Mouse (Mus musculus) cerebellum, adult 2 months (tissue): Measurements from ENCODE around the gene Fam71f1. TPM values are rescaled to one million over a fixed set of nuclear protein-coding genes. Genes with fewer than 3 reads are reported as not detected.

Experiments used
- DNase-seq, 2 experiments: peaks; one replicate each; pipeline ENCODE4 v3.0.0; 2021
- H3K27ac ChIP-seq: fragments of 200-500 bp; 2 replicates; pipeline ENCODE4 v1.5.1; 2012; ENCODE audit warnings: low read length, control low read depth, inconsistent platforms; ENCODE audit not compliant: insufficient read depth
- H3K27me3 ChIP-seq: fragments of 200-500 bp; 2 replicates; pipeline ENCODE4 v1.6.1; 2012; ENCODE audit warnings: inconsistent platforms, mild to moderate bottlenecking, low read length, moderate library complexity; ENCODE audit not compliant: control insufficient read depth, insufficient read depth
- H3K4me1 ChIP-seq: fragments of 200-500 bp; 2 replicates; pipeline ENCODE4 v1.6.1; 2011; ENCODE audit warnings: low read length; ENCODE audit not compliant: control insufficient read depth, insufficient read depth
- H3K4me3 ChIP-seq: fragments of 200-500 bp; replicated peaks from 2 replicates; pipeline ENCODE3; 2011; ENCODE audit warnings: mild to moderate bottlenecking, low read depth, low read length, control low read depth; ENCODE audit not compliant: insufficient read depth
- CTCF ChIP-seq: fragments of 200-500 bp; IDR thresholded peaks from 2 replicates; pipeline ENCODE4 v1.5.1; 2011; ENCODE audit warnings: low read depth, mild to moderate bottlenecking, control low read depth, low read length, moderate library complexity, borderline replicate concordance; ENCODE audit not compliant: insufficient read depth
- POLR2A ChIP-seq: fragments of 200-500 bp; IDR thresholded peaks from 2 replicates; pipeline ENCODE4 v1.6.1; 2011; ENCODE audit warnings: low read length, control low read depth, borderline replicate concordance; ENCODE audit not compliant: insufficient read depth
- WGBS: fragments of 180-500 bp; shearing (Covaris S2); methylation state at CpG from one replicate; pipeline ENCODE4 v1.1.7; 2018; 5-methylcytosine and 5-hydroxymethylcytosine counted together
- polyA plus RNA-seq: library from polyadenylated mRNA; depleted of rRNA; stranded (reverse); fragments of >200 nt; gene quantifications from 2 replicates; pipeline ENCODE4 v1.2.3, GENCODE M21; 2012; rRNA removed

Fam71f1 gene
- polyA plus RNA-seq: not detected in 2 replicates

DNA sequence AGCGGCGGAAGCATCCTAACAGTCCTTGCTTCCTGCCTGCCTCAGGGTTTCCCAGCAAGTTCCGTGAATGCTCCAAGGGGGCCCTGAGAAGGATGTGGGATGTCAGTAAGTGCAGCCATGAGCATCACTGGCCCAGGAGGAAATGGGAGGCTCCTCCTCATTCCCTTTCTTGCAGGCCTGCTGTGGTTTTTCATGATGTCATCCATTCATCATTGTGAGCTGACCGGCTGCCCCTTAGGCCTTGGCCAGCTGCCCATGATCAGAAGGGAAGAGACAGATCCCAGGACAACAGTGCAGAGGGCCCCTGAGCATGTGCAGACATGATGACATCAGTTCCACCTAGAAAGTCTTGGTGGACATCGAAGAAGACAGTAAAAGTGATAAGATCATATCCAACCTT lies at the start of gene Fam71f1:
Fam71f1 (plus strand) TSS at position 262 of the 400 bp plus-strand sequence.
- DNase-seq: no peak
- H3K4me3 ChIP-seq: no peak within 1 kb of the TSS
- no peak within 1 kb of the TSS for H3K27ac ChIP-seq
- no peaks in the 10 kb centered on the region for H3K27me3 ChIP-seq
- TF ChIP-seq CTCF: no peak
- TF ChIP-seq POLR2A: no peak
- no peaks in the 10 kb centered on the region for H3K4me1 ChIP-seq
- WGBS: 67% methylated on average over 5 of the region's 5 CpGs

DNA sequence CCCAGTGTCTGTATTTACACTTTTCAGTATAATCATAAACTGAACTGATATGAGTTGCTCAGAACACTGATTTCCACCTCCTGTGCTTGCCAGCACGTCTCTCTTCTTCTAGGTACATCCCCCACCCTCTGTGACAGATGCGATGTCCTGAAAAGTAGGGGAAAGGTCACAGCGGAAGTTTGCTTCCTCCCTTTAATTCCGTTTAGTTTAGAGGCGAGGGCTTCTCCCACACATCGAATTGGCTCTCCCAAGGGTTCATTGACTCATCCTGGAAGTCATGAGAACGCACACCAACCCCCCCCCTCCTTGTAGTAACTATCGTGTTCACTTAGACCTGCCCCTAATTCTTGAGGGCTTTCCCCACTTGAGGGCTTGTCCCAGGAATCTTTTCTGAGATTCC lies 48.0 kb upstream of the Fam71f1 start:
- H3K4me1 ChIP-seq: no peaks in the 10 kb centered on the region
- H3K27me3 ChIP-seq: no peaks in the 10 kb centered on the region
- no peak overlapping the region for H3K27ac ChIP-seq
- no peak for DNase-seq
- TF ChIP-seq POLR2A (no peak), CTCF (no peak)
- H3K4me3 ChIP-seq: no peak overlapping the region
- 18% methylated on average over 8 of the region's 8 CpGs for WGBS

DNA sequence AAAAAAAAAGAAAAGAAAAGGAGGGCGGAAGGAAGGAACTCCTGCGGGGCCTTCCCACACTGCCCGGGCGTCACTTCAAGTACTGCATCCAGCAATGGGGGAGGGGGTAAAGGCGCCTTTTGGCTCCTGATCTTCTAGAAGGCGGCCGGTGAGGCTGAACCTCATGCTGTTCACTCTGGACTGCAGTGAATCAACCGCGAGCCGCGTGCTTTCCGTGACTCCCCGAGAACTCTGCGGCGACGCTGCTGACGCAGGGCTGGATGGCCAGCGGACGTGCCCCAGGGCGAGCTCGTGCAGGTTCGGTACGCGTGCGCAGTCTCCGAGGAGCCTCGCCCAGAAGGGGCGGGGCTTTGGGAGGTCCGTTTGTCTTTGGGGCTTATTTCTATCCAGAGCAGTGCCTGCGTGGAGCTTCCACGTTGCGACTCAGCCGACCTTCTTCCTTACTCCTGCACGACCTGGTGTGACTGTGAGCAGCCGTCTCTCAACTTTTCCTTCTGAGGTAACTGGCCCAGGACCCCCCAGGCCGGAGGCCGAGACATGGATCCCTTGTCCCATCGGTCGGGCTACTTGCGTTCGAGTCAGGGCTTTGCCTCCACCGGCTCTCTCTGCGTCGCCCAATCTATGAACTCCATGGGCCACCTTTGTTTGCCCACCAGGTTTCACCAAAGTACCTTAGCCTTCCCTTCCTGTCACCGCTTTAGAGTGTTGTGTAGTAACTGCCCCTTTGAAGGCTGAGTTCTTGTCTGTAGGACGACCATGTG lies 46.4 kb upstream of the Fam71f1 start, which contains the start of gene Hilpda:
Hilpda (plus strand) TSS at position 177 of the 761 bp plus-strand sequence.
- WGBS: under 1% methylated on average over 46 of the region's 46 CpGs
- H3K4me3 ChIP-seq: peak within 1 kb of the TSS; percentile 76
- no peaks in the 10 kb centered on the region for H3K4me1 ChIP-seq
- peak; percentile 83; the same call in 1 of the 2 replicates for TF ChIP-seq POLR2A
- TF ChIP-seq CTCF: no peak
- H3K27me3 ChIP-seq: no peaks in the 10 kb centered on the region
- H3K27ac ChIP-seq: peak within 1 kb of the TSS; percentile 5; the same call in 1 of the 2 replicates
- peak; percentile 91 for DNase-seq

DNA sequence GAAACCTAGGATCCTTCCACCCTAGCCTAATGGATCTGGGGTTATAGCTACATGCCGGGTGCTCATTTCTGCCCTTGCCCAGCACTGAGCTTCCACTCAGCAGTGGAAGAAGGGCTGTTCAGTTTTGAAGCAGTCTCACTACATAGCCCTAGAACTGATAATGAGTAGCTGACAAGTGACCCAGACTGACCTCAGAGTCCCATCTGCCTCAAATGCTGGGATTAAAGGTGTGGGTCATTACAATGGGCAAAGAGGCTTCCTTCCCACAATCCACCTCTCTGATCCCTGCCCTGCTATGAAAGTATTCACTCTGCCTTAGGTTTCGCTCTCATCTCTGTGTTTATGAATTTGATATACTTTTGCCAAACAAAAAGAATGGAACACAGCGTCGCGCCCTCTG lies 42.2 kb upstream of the Fam71f1 start:
- TF ChIP-seq POLR2A (no peak), CTCF (no peak)
- no peaks in the 10 kb centered on the region for H3K27me3 ChIP-seq
- 92% methylated on average over 5 of the region's 5 CpGs for WGBS
- no peaks in the 10 kb centered on the region for H3K4me1 ChIP-seq
- H3K27ac ChIP-seq: no peak overlapping the region
- no peak overlapping the region for H3K4me3 ChIP-seq
- DNase-seq: no peak

DNA sequence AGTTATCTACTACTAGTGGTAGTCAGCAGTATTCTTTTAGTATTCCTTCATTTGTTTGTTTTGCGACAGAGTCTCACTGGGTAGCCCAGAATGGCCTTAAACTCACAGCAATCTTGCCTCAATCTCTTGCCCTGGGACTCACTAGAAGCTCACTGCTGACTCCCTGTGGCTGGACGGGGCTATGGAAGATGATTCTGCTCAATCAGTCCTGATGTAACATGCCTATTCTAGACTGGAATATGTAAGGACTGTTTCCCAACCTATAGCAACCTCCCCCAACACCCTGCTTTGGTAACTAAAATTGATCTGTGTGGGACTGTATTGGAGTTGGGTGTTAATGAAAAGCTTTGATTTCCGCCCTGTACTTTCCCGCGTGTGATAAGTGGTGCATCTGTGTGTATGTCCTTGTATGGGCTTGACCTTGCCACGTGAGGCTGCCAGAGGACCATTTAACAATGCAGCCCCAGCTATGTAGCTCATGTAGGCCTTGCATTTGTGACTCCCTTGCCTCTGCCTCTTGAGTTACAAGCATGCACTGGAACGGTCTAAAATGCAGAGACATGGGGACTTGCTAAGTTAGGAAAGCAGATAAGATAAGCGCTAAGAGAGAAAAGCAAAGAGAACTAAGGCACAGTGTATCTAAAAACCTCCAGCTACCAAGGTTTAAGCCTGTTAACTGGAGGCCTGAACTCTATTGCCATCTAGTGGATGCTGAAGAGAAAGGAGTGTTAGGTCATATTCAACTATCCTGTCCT lies 40.2 kb upstream of the Fam71f1 start:
- Histone ChIP-seq H3K27me3 (no peaks in the 10 kb centered on the region), H3K27ac (no peak overlapping the region), H3K4me3 (no peak overlapping the region), H3K4me1 (no peaks in the 10 kb centered on the region)
- DNase-seq: peak; percentile 23 to 61
- TF ChIP-seq POLR2A: no peak
- TF ChIP-seq CTCF: peak; percentile 42; the same call in 1 of the 2 replicates
- 31% methylated on average over 8 of the region's 8 CpGs for WGBS

DNA sequence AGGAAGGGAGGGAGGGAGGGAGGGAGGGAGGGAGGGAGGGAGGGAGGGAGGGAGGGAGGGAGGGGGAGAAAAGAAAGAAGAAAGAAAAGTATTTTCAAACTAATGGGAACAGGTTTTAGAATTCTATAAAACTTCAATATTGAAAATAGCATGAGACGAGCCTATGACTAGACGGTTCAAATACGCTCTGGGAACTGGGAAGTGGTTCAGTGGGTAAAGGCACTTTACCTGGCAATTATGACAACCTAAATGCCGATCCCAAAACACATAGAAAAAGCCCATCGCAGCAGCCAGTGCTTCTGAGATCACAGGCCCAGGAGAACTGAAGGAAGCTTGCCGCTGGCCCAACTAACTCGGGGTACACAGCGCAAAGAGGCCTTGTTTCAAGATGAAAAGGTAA lies 39.6 kb upstream of the Fam71f1 start, which contains the start of gene Fam71f2:
Fam71f2 (plus strand) TSS at position 301 of the 400 bp plus-strand sequence.
- TF ChIP-seq CTCF (no peak), POLR2A (no peak)
- Histone ChIP-seq H3K4me1 (no peaks in the 10 kb centered on the region), H3K27ac (no peak within 1 kb of the TSS), H3K4me3 (no peak within 1 kb of the TSS), H3K27me3 (no peaks in the 10 kb centered on the region)
- no peak for DNase-seq
- WGBS: 86% methylated on average over 8 of the region's 8 CpGs

DNA sequence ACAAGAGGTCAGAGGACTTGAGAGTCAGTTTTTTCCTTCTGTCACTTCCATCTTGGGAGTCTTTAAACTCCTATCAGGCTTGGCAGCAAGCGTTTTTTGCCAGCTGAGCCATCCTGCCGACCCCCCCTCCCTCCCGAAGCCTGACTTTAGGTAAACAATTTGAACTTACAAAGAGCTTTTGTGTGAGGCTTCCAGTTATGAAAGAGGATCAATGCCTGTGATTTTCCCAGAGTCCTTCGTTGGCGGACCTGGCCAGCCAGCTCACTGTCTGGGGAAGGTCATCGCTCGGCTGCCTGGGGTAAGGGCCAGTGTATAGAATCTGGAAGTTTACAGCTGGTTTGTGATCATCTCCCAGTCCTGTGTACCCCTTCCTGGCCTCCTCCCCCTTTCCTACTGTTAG lies 38.3 kb upstream of the Fam71f1 start:
- no peak for TF ChIP-seq CTCF
- no peak for TF ChIP-seq POLR2A
- no peak overlapping the region for H3K27ac ChIP-seq
- H3K4me1 ChIP-seq: no peaks in the 10 kb centered on the region
- no peak for DNase-seq
- no peaks in the 10 kb centered on the region for H3K27me3 ChIP-seq
- WGBS: 46% methylated on average over 7 of the region's 7 CpGs
- no peak overlapping the region for H3K4me3 ChIP-seq
